Mouse (Mus musculus) cerebellum, adult 18-20 months (tissue): ENCODE measurements around the gene BC024063.
"Not testable (repeated sequence)": the region's sequence is repeated elsewhere in the genome, so short reads cannot be mapped to it uniquely, and the experiment has no call there.

Experiments used
- DNase-seq, 2 experiments: peaks; one replicate each; pipeline ENCODE4 v3.0.0; 2021

Gene BC024063

DNA sequence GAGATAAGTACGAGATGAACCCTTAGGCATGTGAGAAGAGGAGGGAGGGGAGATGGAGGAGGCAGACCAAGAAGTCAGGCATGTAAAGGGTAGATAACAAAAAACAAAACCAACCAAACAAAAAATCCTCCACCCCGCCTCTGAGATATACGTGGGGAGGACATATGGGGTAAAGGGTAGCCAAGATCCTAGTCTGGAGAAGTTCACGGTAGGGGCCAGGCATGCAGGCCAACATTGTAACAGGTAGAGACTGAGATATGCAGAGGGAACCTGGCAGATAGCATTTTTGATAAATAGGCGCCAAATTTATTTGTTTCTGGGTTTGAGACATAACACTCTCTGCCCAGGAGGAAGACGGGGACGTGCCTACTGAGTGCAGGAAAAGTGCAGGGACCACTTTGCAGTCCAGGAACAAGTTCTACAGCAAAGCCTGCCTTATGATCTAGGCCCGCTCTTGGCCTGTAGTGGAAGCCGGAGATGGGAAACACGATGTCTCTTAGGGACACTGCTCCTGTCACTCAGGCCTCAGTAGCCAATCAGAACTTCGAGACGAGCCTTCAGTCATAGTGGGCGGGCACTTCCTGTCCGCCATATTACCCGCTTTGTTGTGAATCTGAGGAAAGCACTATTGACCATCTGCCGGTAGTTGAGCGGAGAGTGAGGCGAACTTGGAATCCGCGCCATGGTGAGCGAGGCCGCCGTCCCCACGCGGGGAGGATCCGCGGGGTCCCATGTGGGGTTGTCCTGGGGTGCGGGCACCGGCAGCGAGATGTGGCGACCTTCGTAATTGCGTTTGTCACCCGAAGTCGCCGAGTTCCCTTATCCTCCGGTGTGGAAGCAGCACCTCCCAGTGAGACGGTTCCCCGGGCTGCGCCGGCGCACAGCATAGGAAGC, at the start of gene BC024063:
Gene BC024063, plus strand, starts transcription at position 626 of the 894 bp plus-strand sequence.
- peak; percentile 75 to 79 for DNase-seq

DNA sequence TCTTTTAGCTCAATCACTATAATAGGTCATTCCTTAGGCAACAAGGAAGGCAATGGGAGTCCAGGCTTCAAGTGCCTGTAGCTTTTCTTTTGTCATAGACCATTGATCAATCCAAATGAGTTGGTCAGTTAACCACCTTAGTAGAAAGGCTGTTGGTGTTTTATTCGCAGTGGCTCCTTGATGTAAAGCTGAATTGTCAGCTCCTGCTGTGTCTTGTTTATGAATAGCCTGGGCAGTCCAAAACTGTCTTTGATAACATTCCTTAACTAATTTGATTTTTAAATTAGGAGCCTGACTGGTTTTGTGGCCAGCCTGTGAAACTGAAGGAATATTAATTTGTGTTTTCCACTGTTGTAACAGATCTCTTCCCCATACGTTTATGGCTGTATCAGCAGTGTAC, 41.0 kb upstream of the BC024063 start:
- no peak for DNase-seq

DNA sequence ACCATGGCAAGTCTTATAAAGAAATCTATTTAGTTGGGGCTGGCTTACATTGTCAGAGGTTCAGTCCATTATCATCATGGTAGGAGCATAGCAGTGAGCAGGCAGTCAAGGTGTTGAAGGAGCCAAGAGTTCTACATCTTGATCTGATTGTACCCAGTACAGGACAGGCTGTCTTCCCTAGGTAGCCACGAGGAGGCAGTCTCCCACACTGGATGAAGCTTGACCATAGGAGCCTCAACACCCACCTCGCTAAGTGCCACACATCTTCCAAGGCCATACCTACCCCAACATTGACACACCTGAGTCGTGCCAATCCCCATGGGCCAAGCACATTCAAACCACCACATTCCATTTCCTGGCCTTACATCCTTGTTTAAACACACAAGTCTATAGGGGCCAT, 36.5 kb upstream of the BC024063 start:
- no peak for DNase-seq

DNA sequence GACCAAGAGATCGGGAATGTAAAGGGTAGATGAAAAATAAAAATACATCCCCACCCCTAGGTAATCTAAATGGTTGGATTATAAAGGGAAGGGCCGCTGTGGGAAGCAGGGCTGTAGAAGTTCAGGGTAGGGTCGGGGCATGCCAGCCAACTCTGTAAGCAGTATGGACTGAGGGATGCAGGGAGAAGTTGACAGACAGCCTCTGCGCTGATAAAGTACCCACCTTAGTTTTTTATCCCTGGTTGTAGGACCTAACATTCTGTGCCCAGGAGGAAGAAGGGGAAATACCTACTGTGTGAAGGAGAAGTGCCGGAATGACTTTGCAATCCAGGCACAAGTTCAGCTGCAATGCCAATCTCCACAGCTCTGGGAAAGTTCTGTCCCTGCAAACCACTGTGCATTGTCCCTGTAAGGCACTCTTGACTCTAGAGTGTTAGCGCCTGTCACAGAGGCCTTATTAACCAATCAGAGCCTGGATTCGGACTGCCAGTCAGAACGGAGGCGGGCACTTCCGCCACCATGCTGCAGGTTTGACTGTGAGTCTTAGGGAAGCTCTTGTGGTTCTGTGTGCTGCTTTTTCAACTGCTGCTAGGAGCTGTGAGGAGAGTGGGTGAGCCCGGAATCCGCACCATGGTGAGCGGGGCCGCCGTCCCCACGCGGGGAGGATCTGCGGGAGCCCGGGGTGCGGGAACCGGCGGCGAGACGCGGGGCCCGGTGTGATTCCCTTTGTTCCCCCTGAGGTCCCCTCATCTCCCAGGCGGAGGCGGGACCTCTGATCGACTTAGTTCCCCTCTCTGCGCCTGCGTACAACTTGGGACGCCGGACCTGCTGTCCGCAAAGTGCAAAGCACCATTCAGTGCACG, 35.3 kb upstream of the BC024063 start, which contains the start of gene Zfp873:
Gene Zfp873, plus strand, starts transcription at position 527 of the 863 bp plus-strand sequence.
- DNase-seq: peak; percentile 94 to 96

DNA sequence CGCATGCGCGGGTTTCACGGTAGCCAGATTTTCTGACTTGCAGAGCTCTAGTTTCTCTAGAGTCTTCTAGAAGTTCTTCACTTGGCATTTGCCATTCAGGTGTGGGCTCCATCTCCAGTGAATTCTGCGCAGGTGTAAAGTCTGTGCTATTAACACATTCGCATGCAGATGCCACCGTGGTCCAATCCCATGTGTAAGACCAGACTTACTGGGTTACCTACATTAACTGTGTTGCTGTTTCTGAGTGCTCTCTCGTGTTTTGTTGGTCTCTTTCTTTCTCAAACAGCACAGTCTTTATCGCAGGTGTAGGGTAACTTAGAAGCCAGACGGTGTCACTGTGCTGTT, 34.7 kb upstream of the BC024063 start:
- DNase-seq: not testable (repeated sequence)

DNA sequence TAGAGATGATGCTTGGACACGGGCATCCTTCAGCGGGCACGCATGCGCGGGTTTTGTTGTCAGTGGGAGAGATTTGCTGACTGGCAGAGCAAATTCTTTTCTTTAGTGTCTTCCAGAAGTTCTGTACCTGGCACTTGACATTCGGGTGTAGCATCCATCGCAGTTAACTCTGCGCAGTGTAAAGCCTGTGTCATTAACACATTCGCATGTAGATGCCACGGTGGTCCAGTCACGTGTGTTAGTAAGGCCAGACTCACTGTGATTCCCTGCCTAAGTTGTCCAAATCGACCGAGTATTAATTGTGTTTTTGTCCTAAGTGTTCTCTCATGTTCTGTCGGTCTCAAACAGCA, 444 bp downstream of the BC024063 start:
- peak in 1 of 2 experiments; percentile 2 for DNase-seq

DNA sequence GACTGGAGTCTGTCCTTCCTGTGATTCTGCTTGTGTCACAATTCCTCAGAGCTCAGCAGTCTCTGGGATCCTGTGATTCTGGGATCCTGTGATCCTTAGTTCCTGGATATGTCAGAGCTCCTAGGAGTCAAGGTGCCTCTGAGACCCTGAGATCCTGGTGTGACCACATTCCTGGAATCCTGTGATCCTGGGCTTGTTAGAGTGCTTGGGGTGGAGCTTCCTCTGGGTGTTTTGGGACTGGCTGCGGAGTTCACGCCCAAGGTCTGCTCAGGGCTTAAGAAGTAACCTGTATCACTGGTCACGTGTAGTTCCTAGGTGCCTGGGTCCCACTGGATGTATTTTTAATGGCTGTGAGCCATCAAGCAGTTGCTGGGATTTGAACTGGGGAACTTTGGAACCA, 34.1 kb downstream of the BC024063 start:
- no peak for DNase-seq

DNA sequence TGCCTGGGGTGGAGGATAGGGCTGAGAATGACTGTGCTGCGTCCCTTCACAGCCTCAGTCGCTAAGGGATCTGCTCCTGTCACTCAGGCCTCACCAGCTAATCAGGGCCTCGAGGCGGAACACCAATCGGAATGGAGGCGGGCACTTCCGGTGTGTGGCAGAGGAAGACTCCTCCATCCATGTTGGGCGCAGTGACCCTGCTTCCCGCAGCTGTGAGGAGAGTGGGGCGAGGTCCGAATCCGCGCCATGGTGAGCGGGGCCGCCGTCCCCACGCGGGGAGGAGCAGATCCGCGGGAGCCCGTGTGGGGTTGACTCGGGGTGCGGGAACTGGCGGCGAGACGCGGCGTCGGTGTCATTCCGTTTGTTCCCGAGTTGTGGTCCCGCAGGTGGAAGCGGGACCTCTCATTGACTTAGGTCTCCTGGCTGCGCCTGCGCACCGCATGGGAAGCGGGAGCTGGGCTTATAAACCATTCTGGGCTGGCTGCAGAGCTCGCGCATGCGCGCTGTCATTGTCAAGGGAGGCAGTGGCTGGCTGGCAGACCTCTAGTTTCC, 44.8 kb downstream of the BC024063 start, which contains the start of gene AU041133:
Gene AU041133, plus strand, starts transcription at position 164 of the 552 bp plus-strand sequence.
- peak; percentile 90 to 96 for DNase-seq

DNA sequence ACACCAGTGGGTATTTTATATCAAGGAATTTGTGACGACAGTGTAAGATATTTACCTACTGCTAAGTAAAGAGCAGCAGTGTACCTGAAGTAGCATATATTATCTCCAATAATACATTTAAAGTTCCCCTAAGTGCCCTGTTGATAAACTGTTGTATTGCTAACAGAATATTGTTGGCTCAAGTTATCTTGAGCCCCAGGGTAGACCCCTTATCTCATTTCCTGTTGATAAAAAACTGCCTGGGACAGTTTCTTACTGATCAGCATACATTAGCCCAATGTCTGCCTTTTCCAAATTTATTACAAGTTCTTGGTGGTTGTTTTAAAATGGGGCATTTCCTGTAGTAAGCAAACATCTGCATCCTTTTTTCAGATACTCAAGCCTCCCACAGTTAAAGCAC, 62.1 kb downstream of the BC024063 start:
- DNase-seq: no peak

DNA sequence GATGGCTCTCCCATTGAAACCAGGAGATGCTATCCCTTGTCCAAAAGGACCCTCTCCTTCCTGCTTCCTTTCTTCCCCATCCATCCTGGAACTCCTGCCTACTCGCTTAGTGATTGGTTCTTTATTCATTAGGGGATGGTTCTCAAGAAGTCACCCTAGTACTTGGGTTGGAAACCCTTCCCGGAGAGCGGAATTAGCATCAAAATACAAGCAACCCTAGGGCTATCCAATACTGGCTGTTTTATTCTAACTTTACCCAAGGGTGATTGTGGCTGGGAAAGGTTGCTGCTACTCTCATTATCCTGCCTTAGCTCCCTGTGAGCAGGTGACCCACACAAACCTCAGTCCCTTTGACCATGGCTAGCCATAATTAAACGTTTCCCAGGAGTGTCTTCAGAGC, 64.4 kb downstream of the BC024063 start:
- no peak for DNase-seq
